Mouse (Mus musculus) forebrain, postnatal 0 days (tissue): ENCODE data around the gene Drd1. TPM values are rescaled to one million over a fixed set of nuclear protein-coding genes. Genes with fewer than 3 reads are reported as not detected.

Experiments used
- ATAC-seq: fragments of 200-750 bp; cut with Nextera tagmentation; 2 replicates; pipeline ENCODE4 v1.8.0; 2017; ENCODE audit warnings: mild to moderate bottlenecking, moderate library complexity
- DNase-seq: peaks from one replicate; pipeline ENCODE4 v3.0.0-alpha.2; 2015
- H3K27ac ChIP-seq: fragments of 300-500 bp; sonication (generic); 2 replicates; pipeline ENCODE4 v1.5.1; 2014; ENCODE audit warnings: low read depth, mild to moderate bottlenecking, antibody characterized with exemption, low read length, moderate library complexity, mixed read lengths
- H3K27me3 ChIP-seq: fragments of 300-500 bp; sonication (generic); 2 replicates; pipeline ENCODE4 v1.6.1; 2014; ENCODE audit warnings: mild to moderate bottlenecking, low read length, mixed read lengths; ENCODE audit not compliant: insufficient read depth
- H3K36me3 ChIP-seq: fragments of 300-500 bp; sonication (generic); 2 replicates; pipeline ENCODE4 v1.6.1; 2014; ENCODE audit warnings: mild to moderate bottlenecking, moderate library complexity; ENCODE audit not compliant: insufficient read depth
- H3K4me1 ChIP-seq: fragments of 300-500 bp; sonication (generic); 2 replicates; pipeline ENCODE4 v1.6.1; 2014; ENCODE audit warnings: antibody characterized with exemption; ENCODE audit not compliant: insufficient read depth
- H3K4me2 ChIP-seq: fragments of 300-500 bp; sonication (generic); 2 replicates; pipeline ENCODE4 v1.6.1; 2014; ENCODE audit warnings: low read depth, mild to moderate bottlenecking, moderate library complexity
- H3K4me3 ChIP-seq: fragments of 300-500 bp; sonication (generic); 2 replicates; pipeline ENCODE4 v1.5.1; 2014; ENCODE audit warnings: low read depth, low read length, mixed read lengths
- H3K9ac ChIP-seq: fragments of 300-500 bp; sonication (generic); 2 replicates; pipeline ENCODE4 v1.6.1; 2014; ENCODE audit warnings: mild to moderate bottlenecking
- H3K9me3 ChIP-seq: fragments of 300-500 bp; sonication (generic); 2 replicates; pipeline ENCODE4 v1.6.1; 2016; ENCODE audit warnings: low read length
- CTCF ChIP-seq: sonication (generic); IDR thresholded peaks from 2 replicates; pipeline ENCODE4 v1.5.1; 2016; ENCODE audit warnings: antibody characterized with exemption, control low read depth, low read depth
- WGBS: fragments of 180-500 bp; shearing (Covaris S2); extraction: QIAGEN DNeasy Blood & Tissue Kit; methylation state at CpG from one replicate; pipeline ENCODE4 v1.1.7; 2014; 5-methylcytosine and 5-hydroxymethylcytosine counted together
- polyA plus RNA-seq: library from polyadenylated mRNA; unstranded; fragments of >200 nt; fragmentation: Nextera tagmentation; extraction: Ambion mirVana; gene quantifications from 2 replicates; pipeline ENCODE4 v1.2.1, GENCODE M21; 2015
- total RNA-seq: library from RNA; depleted of rRNA; stranded (reverse); fragments of >200 nt; gene quantifications from 2 replicates; pipeline ENCODE4 v1.2.3, GENCODE M21; 2014

Gene Drd1
- total and polyA plus RNA-seq, 2 experiments from 2014 or later: 6.6 to 9.8 TPM

- Histone ChIP-seq H3K9ac (no peak overlapping the region), H3K4me2 (no peak overlapping the region), H3K36me3 (peaks cover 54% of the 10 kb centered on the region), H3K9me3 (no peaks in the 10 kb centered on the region), H3K4me3 (no peak overlapping the region), H3K27me3 (no peaks in the 10 kb centered on the region), H3K4me1 (no peaks in the 10 kb centered on the region), H3K27ac (no peak overlapping the region)
- TF ChIP-seq CTCF: no peak
- DNase-seq (no peak), ATAC-seq (no peak)
- 88% methylated on average over 8 of the region's 8 CpGs for WGBS
Measured at GRCm38 (mm10) chr13:54095721-54096120, 40.2 kb upstream of the Drd1 start.

GRCm38 (mm10) chr13:54094963-54095362 lies 39.5 kb upstream of the Drd1 start:
- Histone ChIP-seq H3K27me3 (no peaks in the 10 kb centered on the region), H3K36me3 (peaks cover 54% of the 10 kb centered on the region), H3K27ac (no peak overlapping the region), H3K4me3 (no peak overlapping the region), H3K4me1 (no peaks in the 10 kb centered on the region), H3K4me2 (no peak overlapping the region), H3K9me3 (no peaks in the 10 kb centered on the region), H3K9ac (no peak overlapping the region)
- ATAC-seq (peak; percentile 25; the same call in 1 of the 2 replicates), DNase-seq (no peak)
- WGBS: 57% methylated on average over 6 of the region's 6 CpGs
- no peak for TF ChIP-seq CTCF

- DNase-seq: no peak
- no peaks in the 10 kb centered on the region for H3K27me3 ChIP-seq
- no peak for TF ChIP-seq CTCF
- no peak overlapping the region for H3K9ac ChIP-seq
- H3K4me3 ChIP-seq: no peak overlapping the region
- H3K27ac ChIP-seq: no peak overlapping the region
- H3K4me2 ChIP-seq: no peak overlapping the region
- no peaks in the 10 kb centered on the region for H3K4me1 ChIP-seq
- ATAC-seq: no peak
- no peaks in the 10 kb centered on the region for H3K9me3 ChIP-seq
- 82% methylated on average over 4 of the region's 4 CpGs for WGBS
- H3K36me3 ChIP-seq: peaks cover 60% of the 10 kb centered on the region
Measured at GRCm38 (mm10) chr13:54094349-54094748, 38.8 kb upstream of the Drd1 start.

GRCm38 (mm10) chr13:54091719-54092118 lies 36.2 kb upstream of the Drd1 start:
- Histone ChIP-seq H3K27ac (no peak overlapping the region), H3K9ac (no peak overlapping the region), H3K4me1 (no peaks in the 10 kb centered on the region), H3K27me3 (no peaks in the 10 kb centered on the region), H3K36me3 (peaks cover 71% of the 10 kb centered on the region), H3K9me3 (no peaks in the 10 kb centered on the region), H3K4me2 (no peak overlapping the region), H3K4me3 (no peak overlapping the region)
- 74% methylated on average over 6 of the region's 6 CpGs for WGBS
- DNase-seq (no peak), ATAC-seq (no peak)
- no peak; the same call in 1 of the 2 replicates for TF ChIP-seq CTCF

GRCm38 (mm10) chr13:54085266-54085665 lies 29.8 kb upstream of the Drd1 start:
- H3K27ac ChIP-seq: no peak overlapping the region
- no peaks in the 10 kb centered on the region for H3K9me3 ChIP-seq
- TF ChIP-seq CTCF: no peak
- no peak overlapping the region for H3K9ac ChIP-seq
- ATAC-seq (no peak), DNase-seq (no peak)
- no peak overlapping the region for H3K4me3 ChIP-seq
- H3K4me1 ChIP-seq: no peaks in the 10 kb centered on the region
- peaks cover 40% of the 10 kb centered on the region for H3K36me3 ChIP-seq
- no peaks in the 10 kb centered on the region for H3K27me3 ChIP-seq
- WGBS: 87% methylated on average over 18 of the region's 18 CpGs
- H3K4me2 ChIP-seq: no peak overlapping the region

- Histone ChIP-seq H3K9me3 (no peaks in the 10 kb centered on the region), H3K27me3 (no peaks in the 10 kb centered on the region), H3K27ac (no peak overlapping the region), H3K4me3 (no peak overlapping the region), H3K4me1 (no peaks in the 10 kb centered on the region), H3K9ac (no peak overlapping the region), H3K36me3 (peaks cover 38% of the 10 kb centered on the region), H3K4me2 (no peak overlapping the region)
- ATAC-seq (no peak), DNase-seq (no peak)
- WGBS: 89% methylated on average over 5 of the region's 5 CpGs
- no peak for TF ChIP-seq CTCF
Measured at GRCm38 (mm10) chr13:54084826-54085225, 29.3 kb upstream of the Drd1 start.

GRCm38 (mm10) chr13:54084178-54084577 lies 28.7 kb upstream of the Drd1 start:
- DNase-seq: no peak
- ATAC-seq: no peak

GRCm38 (mm10) chr13:54082946-54083345 lies 27.4 kb upstream of the Drd1 start:
- H3K36me3 ChIP-seq: peaks cover 20% of the 10 kb centered on the region
- WGBS: 80% methylated on average over 5 of the region's 5 CpGs
- no peak for DNase-seq
- no peak for TF ChIP-seq CTCF
- ATAC-seq: no peak
- H3K27me3 ChIP-seq: no peaks in the 10 kb centered on the region
- no peak overlapping the region for H3K4me2 ChIP-seq
- no peaks in the 10 kb centered on the region for H3K4me1 ChIP-seq
- no peak overlapping the region for H3K4me3 ChIP-seq
- H3K9ac ChIP-seq: no peak overlapping the region
- H3K9me3 ChIP-seq: no peaks in the 10 kb centered on the region
- H3K27ac ChIP-seq: no peak overlapping the region

More at GRCm38 (mm10) chr13:54084178-54084577, 28.7 kb upstream of the Drd1 start:
- Histone ChIP-seq H3K9ac (no peak overlapping the region), H3K27ac (no peak overlapping the region), H3K4me3 (no peak overlapping the region), H3K4me2 (no peak overlapping the region), H3K27me3 (no peaks in the 10 kb centered on the region), H3K36me3 (peaks cover 31% of the 10 kb centered on the region), H3K4me1 (no peaks in the 10 kb centered on the region), H3K9me3 (no peaks in the 10 kb centered on the region)
- 52% methylated on average over 4 of the region's 4 CpGs for WGBS
- no peak for TF ChIP-seq CTCF
